Mouse (Mus musculus): ENCODE measurements at regions not wholly inside any gene's neighbourhood (a gene's known extent, or its start where the extent isn't known, plus 50 kb on each side); places are given as distances from the start of the nearest gene placed in this dataset.

DNA sequence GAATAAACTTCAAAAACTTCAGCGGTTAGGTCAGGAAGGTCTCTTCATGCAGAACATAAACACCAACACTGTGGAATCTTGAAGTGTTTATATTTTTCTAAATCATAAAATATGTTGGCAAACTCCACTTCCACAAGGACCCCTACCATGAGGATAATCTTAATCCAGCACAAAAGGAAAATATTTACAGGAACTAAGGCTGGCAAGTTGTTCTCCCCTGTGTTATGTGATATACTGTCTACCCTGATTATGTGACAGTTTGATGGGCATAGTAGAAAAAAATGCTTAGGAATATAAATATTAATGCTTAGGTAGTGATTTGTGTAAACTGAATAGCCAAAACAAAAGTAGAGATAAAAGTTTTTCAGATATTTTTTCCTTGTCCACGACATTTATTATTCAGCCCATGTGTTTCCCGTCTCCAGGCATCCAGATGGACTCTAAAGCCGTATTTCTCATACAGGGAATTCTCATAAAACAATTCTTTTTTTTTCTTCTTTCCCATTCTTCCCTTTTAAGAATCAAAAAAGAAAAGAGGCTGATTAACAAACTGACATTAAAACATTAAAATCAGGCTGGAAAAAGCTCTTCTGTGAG is 311.2 kb upstream of the Cdh11 start:
- no peaks in the 10 kb centered on the region for H3K36me3 ChIP-seq (ENCODE audit: control insufficient read depth, insufficient read depth)
- no peak for TF ChIP-seq CTCF (IDR thresholded peaks at IDR 0.05; ENCODE audit: low read depth)
- no peaks in the 10 kb centered on the region for H3K27me3 ChIP-seq (replicated peaks; ENCODE audit: control insufficient read depth, insufficient read depth, low read length)
- WGBS: 68% methylated on average over 4 of the region's 4 CpGs
- no peak overlapping the region for H3K4me2 ChIP-seq (replicated peaks; ENCODE audit: low read depth)
- ATAC-seq: no peak
- H3K27ac ChIP-seq (ENCODE audit: low read depth, low read length): no peak overlapping the region
- H3K9me3 ChIP-seq (ENCODE audit: control insufficient read depth): no peaks in the 10 kb centered on the region
- no peak overlapping the region for H3K4me3 ChIP-seq (ENCODE audit: low read depth, low read length)
- H3K4me1 ChIP-seq (replicated peaks; ENCODE audit: control insufficient read depth, insufficient read depth, low read length): no peaks in the 10 kb centered on the region
- no peak overlapping the region for H3K9ac ChIP-seq (ENCODE audit: low read depth, low read length)

DNA sequence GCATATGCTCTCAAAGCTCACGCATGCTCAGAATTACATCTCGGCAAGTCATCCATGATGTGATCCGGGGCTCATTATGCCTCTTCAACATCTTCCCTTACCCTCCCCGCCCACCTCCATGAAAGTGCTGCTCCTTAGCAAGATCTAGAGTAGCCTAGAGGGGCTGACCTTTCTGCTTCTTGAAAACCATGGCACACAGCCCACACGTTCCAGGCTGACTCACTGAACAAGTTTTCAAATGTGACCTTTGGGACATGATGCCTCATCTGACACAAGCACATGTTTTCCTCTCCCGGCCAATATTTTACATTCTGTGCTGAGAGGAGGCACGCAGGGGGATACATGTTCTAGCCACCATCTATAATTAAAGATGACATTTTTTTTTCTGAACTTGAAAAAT is 340.1 kb upstream of the Cdh11 start:
- H3K4me3 ChIP-seq (ENCODE audit: low read depth, low read length): no peak overlapping the region
- 79% methylated on average over 7 of the region's 7 CpGs for WGBS
- H3K27me3 ChIP-seq (replicated peaks; ENCODE audit: control insufficient read depth, insufficient read depth, low read length): no peaks in the 10 kb centered on the region
- H3K27ac ChIP-seq (ENCODE audit: low read depth, low read length): no peak overlapping the region
- H3K4me1 ChIP-seq (replicated peaks; ENCODE audit: control insufficient read depth, insufficient read depth, low read length): no peaks in the 10 kb centered on the region
- ATAC-seq: no peak
- no peak overlapping the region for H3K4me2 ChIP-seq (replicated peaks; ENCODE audit: low read depth)
- no peak overlapping the region for H3K9ac ChIP-seq (ENCODE audit: low read depth, low read length)
- H3K9me3 ChIP-seq (ENCODE audit: control insufficient read depth): no peaks in the 10 kb centered on the region
- H3K36me3 ChIP-seq (ENCODE audit: control insufficient read depth, insufficient read depth): no peaks in the 10 kb centered on the region
- TF ChIP-seq CTCF (IDR thresholded peaks at IDR 0.05; ENCODE audit: low read depth): no peak

DNA sequence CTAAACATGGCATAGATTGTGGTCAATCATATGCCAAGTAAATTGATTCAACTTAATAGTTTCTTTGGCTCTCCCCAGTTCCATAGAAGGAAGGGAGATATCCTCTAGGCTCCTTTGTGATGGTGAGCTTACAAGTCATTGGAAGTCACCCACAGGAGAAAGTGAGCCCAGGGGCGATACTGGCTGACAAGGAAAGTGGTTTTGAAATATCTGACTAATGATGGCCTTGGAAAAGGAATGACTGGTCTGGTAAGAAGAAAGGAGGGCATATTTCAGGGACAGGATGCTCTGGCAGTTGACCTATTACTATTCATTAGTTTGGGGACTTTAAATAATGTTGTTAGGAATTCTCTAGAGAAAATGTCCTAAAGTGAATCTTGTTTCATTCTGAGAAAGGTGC is 352.7 kb upstream of the Cdh11 start:
- Histone ChIP-seq H3K9ac (ENCODE audit: low read depth, low read length) (no peak overlapping the region), H3K9me3 (ENCODE audit: control insufficient read depth) (no peaks in the 10 kb centered on the region), H3K27ac (ENCODE audit: low read depth, low read length) (no peak overlapping the region), H3K4me3 (ENCODE audit: low read depth, low read length) (no peak overlapping the region), H3K36me3 (ENCODE audit: control insufficient read depth, insufficient read depth) (no peaks in the 10 kb centered on the region), H3K27me3 (replicated peaks; ENCODE audit: control insufficient read depth, insufficient read depth, low read length) (no peaks in the 10 kb centered on the region), H3K4me1 (replicated peaks; ENCODE audit: control insufficient read depth, insufficient read depth, low read length) (no peaks in the 10 kb centered on the region), H3K4me2 (replicated peaks; ENCODE audit: low read depth) (no peak overlapping the region)
- TF ChIP-seq CTCF (IDR thresholded peaks at IDR 0.05; ENCODE audit: low read depth): no peak
- 79% methylated on average over 1 of the region's 1 CpGs for WGBS
- ATAC-seq: no peak

DNA sequence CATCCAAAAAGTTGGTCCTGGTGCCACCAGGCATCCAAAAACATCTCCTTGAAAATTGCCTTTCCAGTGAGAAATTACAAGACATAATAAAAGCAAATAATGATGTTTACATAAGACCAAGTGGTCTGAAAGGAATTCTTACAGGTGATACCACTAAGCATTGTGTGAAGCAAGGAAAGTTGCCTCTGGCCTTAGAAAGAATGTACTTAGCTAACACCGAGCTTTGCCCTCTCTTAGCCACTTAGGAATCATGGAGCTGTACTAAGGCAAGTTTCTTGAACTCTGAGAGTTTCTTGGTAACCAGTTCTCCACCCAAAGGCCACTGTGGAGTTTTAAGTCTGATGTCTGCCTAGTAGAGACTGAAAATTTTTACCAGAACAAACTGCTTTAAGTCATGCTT is 359.4 kb upstream of the Cdh11 start:
- no peak for TF ChIP-seq CTCF (IDR thresholded peaks at IDR 0.05; ENCODE audit: low read depth)
- Histone ChIP-seq H3K4me2 (replicated peaks; ENCODE audit: low read depth) (no peak overlapping the region), H3K9me3 (ENCODE audit: control insufficient read depth) (no peaks in the 10 kb centered on the region), H3K4me1 (replicated peaks; ENCODE audit: control insufficient read depth, insufficient read depth, low read length) (no peaks in the 10 kb centered on the region), H3K27ac (ENCODE audit: low read depth, low read length) (no peak overlapping the region), H3K36me3 (ENCODE audit: control insufficient read depth, insufficient read depth) (no peaks in the 10 kb centered on the region), H3K4me3 (ENCODE audit: low read depth, low read length) (no peak overlapping the region), H3K27me3 (replicated peaks; ENCODE audit: control insufficient read depth, insufficient read depth, low read length) (no peaks in the 10 kb centered on the region), H3K9ac (ENCODE audit: low read depth, low read length) (no peak overlapping the region)
- WGBS: 59% methylated on average over 1 of the region's 1 CpGs
- no peak for ATAC-seq

DNA sequence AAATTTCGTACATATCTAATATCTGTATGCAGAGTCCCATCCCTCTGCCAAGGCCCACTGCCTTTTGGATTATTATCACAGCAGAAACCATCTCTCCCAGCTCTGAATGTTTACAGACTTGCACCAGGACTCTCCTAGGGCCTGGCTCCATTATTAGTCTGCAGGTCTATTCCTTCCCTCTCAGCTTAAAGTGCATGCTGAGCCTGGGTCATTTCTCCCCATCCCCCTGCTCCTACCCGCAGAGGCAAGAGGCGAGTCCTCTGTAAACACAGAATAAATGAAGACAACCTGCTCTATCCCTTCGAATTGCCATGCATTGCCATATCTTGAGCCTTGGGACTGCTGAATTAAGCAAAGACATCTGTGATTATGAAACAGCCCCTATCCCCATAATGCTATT is 362.6 kb upstream of the Cdh11 start:
- no peaks in the 10 kb centered on the region for H3K36me3 ChIP-seq (ENCODE audit: control insufficient read depth, insufficient read depth)
- H3K9ac ChIP-seq (ENCODE audit: low read depth, low read length): no peak overlapping the region
- H3K4me1 ChIP-seq (replicated peaks; ENCODE audit: control insufficient read depth, insufficient read depth, low read length): no peaks in the 10 kb centered on the region
- no peaks in the 10 kb centered on the region for H3K9me3 ChIP-seq (ENCODE audit: control insufficient read depth)
- H3K4me2 ChIP-seq (replicated peaks; ENCODE audit: low read depth): no peak overlapping the region
- WGBS: 38% methylated on average over 4 of the region's 4 CpGs
- ATAC-seq: no peak
- no peak overlapping the region for H3K4me3 ChIP-seq (ENCODE audit: low read depth, low read length)
- no peaks in the 10 kb centered on the region for H3K27me3 ChIP-seq (replicated peaks; ENCODE audit: control insufficient read depth, insufficient read depth, low read length)
- no peak for TF ChIP-seq CTCF (IDR thresholded peaks at IDR 0.05; ENCODE audit: low read depth)
- H3K27ac ChIP-seq (ENCODE audit: low read depth, low read length): no peak overlapping the region

DNA sequence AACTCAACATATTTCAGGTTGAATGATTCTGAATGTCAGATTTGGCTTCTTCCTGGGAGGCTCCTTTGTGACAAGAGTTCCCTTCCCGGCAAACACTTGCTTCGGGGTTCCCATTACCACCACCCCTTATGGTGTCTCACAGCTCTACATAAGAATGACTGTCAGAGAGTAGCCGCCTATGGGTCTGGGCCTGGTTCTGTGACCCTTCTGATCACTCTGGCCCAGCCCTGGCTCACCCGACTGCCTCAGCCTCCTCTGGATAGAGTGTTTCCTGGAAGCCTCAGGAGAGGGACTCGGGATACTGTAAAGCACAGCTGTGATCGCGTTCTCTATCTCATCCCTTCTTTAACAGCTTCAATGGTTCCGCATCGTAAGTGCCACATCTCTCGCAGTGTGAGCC is 363.0 kb upstream of the Cdh11 start:
- Histone ChIP-seq H3K4me2 (replicated peaks; ENCODE audit: low read depth) (no peak overlapping the region), H3K4me3 (ENCODE audit: low read depth, low read length) (no peak overlapping the region), H3K27ac (ENCODE audit: low read depth, low read length) (no peak overlapping the region), H3K27me3 (replicated peaks; ENCODE audit: control insufficient read depth, insufficient read depth, low read length) (no peaks in the 10 kb centered on the region), H3K4me1 (replicated peaks; ENCODE audit: control insufficient read depth, insufficient read depth, low read length) (no peaks in the 10 kb centered on the region), H3K9me3 (ENCODE audit: control insufficient read depth) (no peaks in the 10 kb centered on the region), H3K36me3 (ENCODE audit: control insufficient read depth, insufficient read depth) (no peaks in the 10 kb centered on the region), H3K9ac (ENCODE audit: low read depth, low read length) (no peak overlapping the region)
- ATAC-seq: no peak
- WGBS: 80% methylated on average over 10 of the region's 10 CpGs
- no peak for TF ChIP-seq CTCF (IDR thresholded peaks at IDR 0.05; ENCODE audit: low read depth)

All from intestine, postnatal 0 days (tissue).